Mouse (Mus musculus): Measurements from ENCODE around the gene Ryk.
A peak's percentile ranks its signal among the peaks of the same experiment; 100 is the strongest.

Ryk gene

DNA sequence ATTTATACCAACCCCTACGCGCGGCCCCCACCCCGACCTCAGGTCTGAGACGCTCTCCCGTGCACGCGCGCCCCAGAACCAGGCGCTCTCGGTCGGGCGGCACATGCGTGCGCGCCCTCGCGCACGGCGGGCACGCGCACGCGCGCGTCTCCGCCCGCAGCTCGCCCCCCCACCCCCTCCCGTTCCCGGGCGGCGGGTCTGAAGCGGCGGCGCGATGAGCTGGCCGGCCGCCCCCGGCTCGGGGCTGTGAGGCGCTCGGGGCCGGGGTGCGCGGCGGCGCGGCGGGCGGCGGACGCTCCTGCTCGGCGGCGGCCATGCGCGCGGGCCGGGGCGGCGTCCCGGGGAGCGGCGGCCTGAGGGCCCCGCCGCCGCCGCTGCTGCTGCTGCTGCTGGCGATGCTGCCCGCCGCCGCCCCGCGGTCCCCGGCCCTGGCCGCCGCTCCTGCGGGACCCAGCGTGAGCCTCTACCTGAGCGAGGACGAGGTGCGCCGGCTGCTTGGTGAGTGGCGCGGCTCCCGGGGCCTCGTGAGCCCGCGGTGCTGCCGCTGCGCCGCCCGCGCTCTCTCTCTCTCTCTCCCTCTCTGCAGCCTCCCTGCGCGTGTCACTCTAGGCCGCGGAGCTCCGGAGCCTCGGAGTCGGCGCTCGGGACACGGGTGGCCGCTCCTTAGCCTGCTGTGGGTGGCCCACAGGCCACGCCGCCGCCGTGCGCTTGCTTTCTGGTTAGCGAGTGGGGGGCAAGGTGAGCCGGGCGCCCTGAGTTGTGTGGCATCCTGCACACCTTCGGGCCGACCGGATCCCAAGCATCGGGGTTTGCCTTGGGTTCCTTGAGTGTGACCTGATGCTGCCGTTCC is at the start of gene Ryk:
TSS of gene Ryk (plus strand) at position 176 of the 850 bp plus-strand sequence.
- no peak for TF ChIP-seq NANOG (IDR thresholded peaks at IDR 0.05; ENCODE audit: borderline replicate concordance, low read length)
- TF ChIP-seq CTCF (conservative IDR thresholded peaks at IDR 0.05; ENCODE audit: low read length) = no peak
- peaks cover 42% of the 10 kb centered on the region for H3K4me1 ChIP-seq (replicated peaks; ENCODE audit: low read depth, low read length)
- no peaks in the 10 kb centered on the region for H3K36me3 ChIP-seq (ENCODE audit: insufficient read depth, low read length)
- H3K27me3 ChIP-seq (ENCODE audit: insufficient read depth, low read length) = 0 out of 2 replicates have a peak, but pooled peaks cover 3% of the 10 kb centered on the region
- peak within 1 kb of the TSS; percentile 91 for H3K4me3 ChIP-seq (replicated peaks; ENCODE audit: low read length)
- no peaks in the 10 kb centered on the region for H3K9me3 ChIP-seq (ENCODE audit: low read length)

DNA sequence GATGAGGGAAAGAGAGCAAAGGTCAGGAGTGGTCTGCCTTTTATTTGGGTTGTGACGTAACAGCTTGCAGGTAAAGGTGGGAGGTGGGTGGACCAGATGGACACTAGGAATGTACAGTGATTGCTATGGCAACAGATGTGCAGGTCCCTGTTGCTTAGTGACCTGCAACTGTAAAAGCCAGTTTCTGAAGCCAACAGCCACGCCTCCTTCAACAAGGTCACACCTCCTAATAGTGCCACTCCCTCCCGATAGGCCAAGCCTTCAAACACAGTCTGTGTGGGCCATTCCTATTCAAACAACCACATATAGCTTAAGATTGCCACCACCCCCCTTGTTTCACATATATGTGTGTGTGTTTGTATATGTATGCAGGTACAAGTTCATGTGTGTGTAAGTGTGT is 45.2 kb upstream of the Ryk start:
- Histone ChIP-seq H3K9me3 (ENCODE audit: low read length) (peaks cover 7% of the 10 kb centered on the region), H3K36me3 (ENCODE audit: insufficient read depth, low read length) (no peaks in the 10 kb centered on the region), H3K27me3 (ENCODE audit: insufficient read depth, low read length) (peaks cover 7% of the 10 kb centered on the region; the same call in 1 of the 2 replicates), H3K4me1 (replicated peaks; ENCODE audit: low read depth, low read length) (peaks cover 30% of the 10 kb centered on the region), H3K4me3 (replicated peaks; ENCODE audit: low read length) (no peak overlapping the region)
- TF ChIP-seq NANOG (IDR thresholded peaks at IDR 0.05; ENCODE audit: borderline replicate concordance, low read length) (no peak), CTCF (conservative IDR thresholded peaks at IDR 0.05; ENCODE audit: low read length) (no peak), POU5F1 (IDR thresholded peaks at IDR 0.05; ENCODE audit: borderline replicate concordance, low read length) (no peak)

DNA sequence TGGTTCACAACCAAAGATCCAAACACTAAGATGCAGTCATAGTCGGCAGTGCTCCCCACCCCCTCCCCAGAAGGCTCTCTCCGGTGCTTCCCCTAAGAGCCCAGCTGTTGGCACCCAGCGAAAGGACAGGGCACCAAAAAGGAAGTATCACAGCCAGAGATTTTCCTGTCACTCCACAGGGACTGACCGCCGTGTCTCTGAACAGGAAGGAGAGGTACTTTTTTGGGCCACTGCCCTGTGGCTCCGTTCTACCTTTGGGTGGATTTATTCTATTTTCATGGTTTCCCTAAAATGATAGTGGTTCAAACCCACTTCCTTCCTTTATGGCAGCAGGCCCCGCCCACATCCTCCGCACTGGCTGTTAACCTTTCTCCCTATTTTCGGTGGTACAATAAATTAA is 42.9 kb upstream of the Ryk start:
- H3K36me3 ChIP-seq (ENCODE audit: insufficient read depth, low read length) = no peaks in the 10 kb centered on the region
- H3K9me3 ChIP-seq (ENCODE audit: low read length) = peaks cover 3% of the 10 kb centered on the region
- H3K27me3 ChIP-seq (ENCODE audit: insufficient read depth, low read length) = peaks cover 7% of the 10 kb centered on the region; the same call in 1 of the 2 replicates
- TF ChIP-seq POU5F1 (IDR thresholded peaks at IDR 0.05; ENCODE audit: borderline replicate concordance, low read length) (no peak), CTCF (conservative IDR thresholded peaks at IDR 0.05; ENCODE audit: low read length) (no peak), NANOG (IDR thresholded peaks at IDR 0.05; ENCODE audit: borderline replicate concordance, low read length) (no peak)
- H3K4me3 ChIP-seq (replicated peaks; ENCODE audit: low read length) = peak overlapping the region; percentile 50
- peaks cover 27% of the 10 kb centered on the region for H3K4me1 ChIP-seq (replicated peaks; ENCODE audit: low read depth, low read length)

GRCm38 (mm10) chr9:102792836-102793235 is 41.9 kb upstream of the Ryk start:
- Histone ChIP-seq H3K36me3 (ENCODE audit: insufficient read depth, low read length) (no peaks in the 10 kb centered on the region), H3K9me3 (ENCODE audit: low read length) (no peaks in the 10 kb centered on the region), H3K4me1 (replicated peaks; ENCODE audit: low read depth, low read length) (peaks cover 27% of the 10 kb centered on the region), H3K4me3 (replicated peaks; ENCODE audit: low read length) (no peak overlapping the region), H3K27me3 (ENCODE audit: insufficient read depth, low read length) (peaks cover 7% of the 10 kb centered on the region; the same call in 1 of the 2 replicates)
- no peak for TF ChIP-seq CTCF (conservative IDR thresholded peaks at IDR 0.05; ENCODE audit: low read length)
- no peak for TF ChIP-seq NANOG (IDR thresholded peaks at IDR 0.05; ENCODE audit: borderline replicate concordance, low read length)
- TF ChIP-seq POU5F1 (IDR thresholded peaks at IDR 0.05; ENCODE audit: borderline replicate concordance, low read length) = no peak

- Histone ChIP-seq H3K4me3 (replicated peaks; ENCODE audit: low read length) (peak overlapping the region; percentile 23; the same call in 1 of the 2 replicates), H3K9me3 (ENCODE audit: low read length) (no peaks in the 10 kb centered on the region), H3K27me3 (ENCODE audit: insufficient read depth, low read length) (peaks cover 7% of the 10 kb centered on the region; the same call in 1 of the 2 replicates), H3K36me3 (ENCODE audit: insufficient read depth, low read length) (no peaks in the 10 kb centered on the region), H3K4me1 (replicated peaks; ENCODE audit: low read depth, low read length) (peaks cover 27% of the 10 kb centered on the region)
- TF ChIP-seq POU5F1 (IDR thresholded peaks at IDR 0.05; ENCODE audit: borderline replicate concordance, low read length) = no peak
- TF ChIP-seq NANOG (IDR thresholded peaks at IDR 0.05; ENCODE audit: borderline replicate concordance, low read length) = no peak
- TF ChIP-seq CTCF (conservative IDR thresholded peaks at IDR 0.05; ENCODE audit: low read length) = no peak
Measured at GRCm38 (mm10) chr9:102793286-102793809, 41.4 kb upstream of the Ryk start.

DNA sequence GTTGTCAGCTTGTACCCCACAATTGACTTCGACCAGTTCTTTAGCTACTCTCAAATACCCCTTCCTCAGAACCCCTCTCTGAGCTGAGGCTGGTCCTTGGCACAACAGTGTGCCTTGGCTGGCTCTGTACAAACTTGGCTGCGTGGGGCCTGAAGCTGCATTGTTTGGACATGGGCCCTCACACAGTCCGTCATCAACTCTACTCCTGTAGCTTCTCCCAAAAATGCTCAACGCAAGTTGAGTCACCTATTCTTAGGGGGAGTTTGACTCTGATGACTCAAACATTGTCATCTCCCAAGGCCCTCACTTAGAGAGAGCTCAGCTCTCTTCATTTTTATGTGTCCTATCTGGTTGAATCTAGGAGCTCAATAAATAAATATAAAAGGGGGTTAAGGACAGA is 36.3 kb upstream of the Ryk start:
- Histone ChIP-seq H3K4me3 (replicated peaks; ENCODE audit: low read length) (no peak overlapping the region), H3K27me3 (ENCODE audit: insufficient read depth, low read length) (peaks cover 2% of the 10 kb centered on the region; the same call in 1 of the 2 replicates), H3K9me3 (ENCODE audit: low read length) (no peaks in the 10 kb centered on the region), H3K36me3 (ENCODE audit: insufficient read depth, low read length) (no peaks in the 10 kb centered on the region), H3K4me1 (replicated peaks; ENCODE audit: low read depth, low read length) (peaks cover 10% of the 10 kb centered on the region)
- TF ChIP-seq CTCF (conservative IDR thresholded peaks at IDR 0.05; ENCODE audit: low read length) (no peak), NANOG (IDR thresholded peaks at IDR 0.05; ENCODE audit: borderline replicate concordance, low read length) (no peak), POU5F1 (IDR thresholded peaks at IDR 0.05; ENCODE audit: borderline replicate concordance, low read length) (no peak)

DNA sequence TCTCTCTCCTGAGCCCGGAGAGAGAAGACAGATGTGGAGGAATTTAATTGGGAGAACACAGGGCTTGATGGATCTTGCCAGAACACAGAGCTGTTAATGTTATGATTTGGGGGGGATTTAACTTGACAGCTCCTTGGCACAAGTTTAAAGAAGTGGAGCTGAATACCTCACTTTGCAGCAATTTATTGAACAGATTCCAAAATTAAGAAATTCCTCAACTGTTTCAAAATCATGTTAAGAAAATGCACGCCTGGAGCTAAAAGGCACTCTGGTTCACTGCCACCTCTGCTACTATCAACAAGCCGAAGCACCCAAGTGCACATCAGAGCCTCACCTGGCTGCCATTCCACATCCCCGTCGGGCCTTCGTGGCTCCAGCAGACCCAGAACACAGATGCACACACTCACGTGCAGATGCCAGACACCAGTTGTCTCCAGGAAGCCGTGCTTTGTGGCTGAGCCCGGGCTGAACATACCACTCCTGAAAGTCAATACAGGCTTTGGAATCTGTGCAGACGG is 28.6 kb upstream of the Ryk start:
- H3K4me1 ChIP-seq (replicated peaks; ENCODE audit: low read depth, low read length) = no peaks in the 10 kb centered on the region
- 0 out of 2 replicates have a peak, but pooled peaks cover 6% of the 10 kb centered on the region for H3K27me3 ChIP-seq (ENCODE audit: insufficient read depth, low read length)
- no peaks in the 10 kb centered on the region for H3K36me3 ChIP-seq (ENCODE audit: insufficient read depth, low read length)
- no peak overlapping the region for H3K4me3 ChIP-seq (replicated peaks; ENCODE audit: low read length)
- TF ChIP-seq POU5F1 (IDR thresholded peaks at IDR 0.05; ENCODE audit: borderline replicate concordance, low read length) = no peak
- peaks cover 3% of the 10 kb centered on the region; the same call in 1 of the 2 replicates for H3K9me3 ChIP-seq (ENCODE audit: low read length)

- Histone ChIP-seq H3K36me3 (ENCODE audit: insufficient read depth, low read length) (no peaks in the 10 kb centered on the region), H3K9me3 (ENCODE audit: low read length) (peaks cover 3% of the 10 kb centered on the region; the same call in 1 of the 2 replicates), H3K4me1 (replicated peaks; ENCODE audit: low read depth, low read length) (no peaks in the 10 kb centered on the region), H3K4me3 (replicated peaks; ENCODE audit: low read length) (no peak overlapping the region), H3K27me3 (ENCODE audit: insufficient read depth, low read length) (no peaks in the 10 kb centered on the region)
- TF ChIP-seq CTCF (conservative IDR thresholded peaks at IDR 0.05; ENCODE audit: low read length) (no peak), POU5F1 (IDR thresholded peaks at IDR 0.05; ENCODE audit: borderline replicate concordance, low read length) (no peak), NANOG (IDR thresholded peaks at IDR 0.05; ENCODE audit: borderline replicate concordance, low read length) (no peak)
Measured at GRCm38 (mm10) chr9:102811192-102811591, 23.5 kb upstream of the Ryk start.
